Mouse (Mus musculus) small intestine, adult 2 months (tissue): ENCODE measurements around the gene Ltb4r1.

Experiments
- CTCF ChIP-seq: fragments of 200-500 bp; IDR thresholded peaks from 2 replicates; pipeline ENCODE4 v1.5.1; 2012; ENCODE audit warnings: low read depth, mild to moderate bottlenecking, control low read depth, inconsistent platforms, low read length, moderate library complexity, mixed read lengths; ENCODE audit not compliant: insufficient replicate concordance, insufficient read length; ENCODE audit errors: extremely low read depth
- POLR2A ChIP-seq: fragments of 200-500 bp; IDR thresholded peaks from 2 replicates; pipeline ENCODE4 v1.6.1; 2012; ENCODE audit warnings: low read depth, mild to moderate bottlenecking, control low read depth, inconsistent platforms, low read length, moderate library complexity

GRCm38 (mm10) chr14:55722438-55722945 lies 43.3 kb upstream of the Ltb4r1 start:
- no peak for TF ChIP-seq CTCF
- TF ChIP-seq POLR2A: no peak
